Mouse (Mus musculus) left cerebral cortex, adult 9 months (tissue): Measurements from ENCODE around the gene Noxo1.
"Not testable (repeated sequence)": the region's sequence is repeated elsewhere in the genome, so short reads cannot be mapped to it uniquely, and the experiment has no call there.

Source experiments
- DNase-seq, 2 experiments: peaks; one replicate each; pipeline ENCODE4 v3.0.0; 2022; ENCODE audit warnings: low spot score in 2 of 2

The Noxo1 gene

DNA sequence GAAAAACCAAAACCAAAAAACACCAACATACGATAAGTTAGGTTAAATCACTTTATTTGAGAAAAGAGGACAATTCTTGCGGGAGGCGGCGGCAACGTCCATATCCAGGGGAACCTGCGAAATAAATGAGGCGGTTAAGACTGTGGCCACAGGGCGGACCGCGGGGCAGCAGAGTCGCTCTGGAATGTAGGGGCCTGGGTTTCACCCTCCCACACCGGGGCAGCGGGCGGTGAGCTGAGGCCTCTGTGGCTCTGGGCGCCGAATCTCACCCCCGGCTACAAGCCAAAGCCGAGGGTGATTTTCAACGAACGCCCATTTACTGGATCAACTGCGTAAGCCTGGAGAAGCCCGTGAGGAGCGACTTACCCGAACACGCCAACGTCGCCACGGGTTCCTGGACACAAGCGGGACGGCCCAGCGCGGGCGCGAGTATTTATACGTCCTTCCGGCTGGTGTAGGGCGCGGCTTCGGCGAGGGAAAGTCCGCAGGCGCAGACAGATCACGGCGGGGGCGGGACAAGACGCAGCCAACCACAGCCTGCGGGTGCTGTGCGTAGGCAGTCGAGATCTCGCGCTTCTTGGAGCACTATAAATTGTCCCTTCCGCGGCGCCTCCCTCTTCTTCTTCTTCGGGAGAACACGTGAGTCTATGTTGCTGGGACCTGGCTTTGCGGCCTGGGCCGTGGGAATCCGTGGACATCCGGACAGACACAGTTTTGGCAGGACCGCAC, 23.6 kb downstream of the Noxo1 start:
- DNase-seq: peak; percentile 97 to 99

DNA sequence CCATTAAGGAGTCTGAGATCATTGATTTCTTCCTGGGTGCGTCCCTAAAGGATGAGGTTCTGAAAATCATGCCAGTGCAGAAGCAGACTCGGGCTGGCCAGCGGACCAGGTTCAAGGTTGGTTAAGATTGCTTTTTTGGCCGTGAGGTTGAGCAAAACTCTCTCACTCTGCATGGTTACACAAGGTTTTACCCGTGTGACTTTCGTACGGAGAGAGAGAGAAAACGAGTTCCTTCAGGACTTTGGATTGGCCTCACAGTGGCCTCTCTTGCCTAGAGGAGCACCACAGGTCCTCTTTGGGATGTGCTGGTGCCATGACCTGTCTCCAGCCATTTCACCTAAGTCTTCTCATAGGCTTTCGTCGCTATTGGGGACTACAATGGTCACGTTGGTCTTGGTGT, 24.6 kb downstream of the Noxo1 start:
- DNase-seq: not testable (repeated sequence)

- DNase-seq: not testable (repeated sequence)
These were observed 25.4 kb downstream of the Noxo1 start for GRCm38 (mm10) chr17:24721383-24721955.

- no peak for DNase-seq
These were observed 26.3 kb downstream of the Noxo1 start for GRCm38 (mm10) chr17:24722220-24722924.

GRCm38 (mm10) chr17:24723122-24723880, 27.3 kb downstream of the Noxo1 start:
- DNase-seq: no peak

DNA sequence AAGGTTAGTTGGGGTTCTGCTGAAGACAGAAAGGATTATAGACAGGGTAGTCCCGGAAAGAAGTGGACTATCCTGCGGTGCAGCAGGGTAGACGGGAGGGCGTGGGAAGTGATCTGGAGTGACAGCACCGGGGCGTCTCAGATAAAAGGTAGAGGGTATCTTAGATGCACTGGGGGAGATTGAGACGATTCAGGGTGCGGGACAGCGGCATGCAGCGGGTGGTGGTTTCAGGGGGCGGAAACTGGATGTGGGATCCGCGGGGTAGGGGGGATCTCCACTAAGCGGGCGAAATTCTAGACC, 27.8 kb downstream of the Noxo1 start:
- no peak for DNase-seq

GRCm38 (mm10) chr17:24724184-24724583, 28.1 kb downstream of the Noxo1 start, which contains the start of gene Ndufb10:
Gene Ndufb10 (minus strand): TSS chr17:24724478.
- peak; percentile 84 to 97 for DNase-seq

GRCm38 (mm10) chr17:24725637-24726390, 29.8 kb downstream of the Noxo1 start:
- no peak for DNase-seq

- DNase-seq: no peak
These were observed 31.6 kb downstream of the Noxo1 start, which contains the start of gene Rpl3l for GRCm38 (mm10) chr17:24727618-24728017. Gene Rpl3l (plus strand): TSS chr17:24727820.

- no peak for DNase-seq
These were observed 32.1 kb downstream of the Noxo1 start for GRCm38 (mm10) chr17:24728184-24728583.

- no peak for DNase-seq
These were observed 33.0 kb downstream of the Noxo1 start for GRCm38 (mm10) chr17:24729067-24729466.

GRCm38 (mm10) chr17:24730787-24731186, 34.8 kb downstream of the Noxo1 start:
- no peak for DNase-seq

DNA sequence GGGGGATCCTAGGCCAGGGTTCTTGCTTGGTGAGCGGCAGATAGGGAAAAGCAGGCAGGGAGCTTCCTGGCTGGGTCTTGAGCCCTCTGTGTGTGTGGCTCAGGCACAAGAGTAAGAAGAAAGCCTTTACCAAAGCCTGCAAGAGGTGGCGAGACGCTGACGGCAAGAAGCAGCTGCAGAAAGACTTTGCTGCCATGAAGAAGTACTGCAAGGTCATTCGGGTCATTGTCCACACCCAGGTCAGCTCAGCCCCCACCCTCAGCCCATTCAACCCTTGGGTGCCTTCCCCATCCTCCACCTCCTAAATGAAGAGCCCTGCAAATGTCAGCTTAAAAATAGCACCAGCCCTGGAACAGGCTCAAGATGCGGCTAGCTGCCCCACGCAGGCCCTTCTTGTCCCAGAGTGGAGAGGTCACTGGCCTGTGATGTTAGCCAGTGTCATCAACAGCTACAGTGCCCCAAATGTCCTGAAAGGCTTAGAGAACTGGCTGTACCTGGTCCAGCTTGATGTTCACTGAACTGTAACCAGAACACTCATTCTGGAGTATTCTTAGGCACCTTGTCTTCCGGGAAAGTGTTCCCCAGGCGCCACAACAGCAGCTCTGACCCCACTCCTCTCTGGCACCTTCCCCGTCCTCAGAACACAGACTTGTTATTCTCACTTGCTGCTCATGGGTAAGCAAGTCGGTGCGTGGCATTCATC, 36.4 kb downstream of the Noxo1 start:
- no peak for DNase-seq

GRCm38 (mm10) chr17:24733434-24734050, 37.5 kb downstream of the Noxo1 start:
- no peak for DNase-seq

DNA sequence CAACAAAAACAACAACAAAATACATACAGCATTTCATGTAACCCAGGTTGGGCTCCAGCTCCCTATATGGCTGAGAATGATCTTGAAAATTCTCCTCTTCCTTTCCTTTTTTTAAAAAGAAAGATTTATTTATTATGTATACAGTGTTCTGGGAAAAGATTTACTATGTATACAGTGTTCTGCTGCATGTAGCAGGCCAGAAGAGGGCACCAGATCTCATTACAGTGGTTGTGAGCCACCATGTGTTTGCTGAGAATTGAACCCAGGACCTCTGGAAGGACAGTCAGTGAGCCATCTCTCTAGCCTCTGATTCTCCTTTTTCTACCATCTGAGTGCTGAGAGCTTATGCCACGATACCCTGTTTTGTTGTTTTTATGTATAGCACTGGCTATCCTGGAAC, 38.5 kb downstream of the Noxo1 start:
- DNase-seq: no peak

- DNase-seq: no peak
These were observed 39.4 kb downstream of the Noxo1 start for GRCm38 (mm10) chr17:24735446-24735845.

GRCm38 (mm10) chr17:24736330-24737051, 40.5 kb downstream of the Noxo1 start, which contains the start of gene Msrb1:
Gene Msrb1 (plus strand): TSS chr17:24736642.
- peak; percentile 89 to 96 for DNase-seq

- DNase-seq: no peak
These were observed 41.2 kb downstream of the Noxo1 start for GRCm38 (mm10) chr17:24737135-24737810.

DNA sequence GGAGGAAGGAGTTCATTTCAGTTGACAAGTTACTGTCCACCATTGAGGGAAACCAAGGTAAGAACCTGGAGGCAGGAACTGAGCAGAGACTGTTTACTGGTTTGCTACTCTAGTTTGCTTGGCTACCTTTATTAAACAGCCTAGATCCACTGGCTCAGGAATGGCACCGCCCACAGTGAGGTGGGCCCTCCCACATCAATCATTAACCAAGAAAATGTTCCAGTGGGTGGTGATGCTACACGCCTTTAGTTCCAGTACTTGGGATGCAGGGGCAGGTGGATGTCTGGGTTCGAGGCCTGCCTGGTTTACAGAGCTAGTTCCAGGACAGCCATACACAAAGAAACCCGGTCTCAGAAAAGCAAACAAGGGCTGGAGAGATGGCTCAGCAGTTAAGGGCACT, 42.2 kb downstream of the Noxo1 start:
- DNase-seq: no peak
